Mouse (Mus musculus) liver, embryonic 11.5 days (tissue): ENCODE measurements around the gene Il17ra. TPM values are rescaled to one million over a fixed set of nuclear protein-coding genes. Genes with fewer than 3 reads are reported as not detected.
A peak's percentile ranks its signal among the peaks of the same experiment; 100 is the strongest.

ENCODE experiments used
- ATAC-seq: fragments of 200-750 bp; cut with Nextera tagmentation; replicated peaks from 2 replicates; pipeline ENCODE4 v1.8.0; 2017; ENCODE audit warnings: moderate number of reproducible peaks, mild to moderate bottlenecking, moderate TSS enrichment, moderate library complexity; ENCODE audit not compliant: low FRiP score
- DNase-seq: peaks from one replicate; pipeline ENCODE4 v3.0.0-alpha.2; 2017; ENCODE audit warnings: low spot score
- H3K27ac ChIP-seq: fragments of 300-500 bp; sonication (generic); 2 replicates; pipeline ENCODE4 v1.5.1; 2014; ENCODE audit warnings: mild to moderate bottlenecking, low read depth, low read length, control low read depth
- H3K27me3 ChIP-seq: fragments of 300-500 bp; sonication (generic); replicated peaks from 2 replicates; pipeline ENCODE4 v1.6.1; 2014; ENCODE audit warnings: low read length, mixed read lengths; ENCODE audit not compliant: control insufficient read depth, insufficient read depth
- H3K36me3 ChIP-seq: fragments of 300-500 bp; sonication (generic); 2 replicates; pipeline ENCODE4 v1.6.1; 2014; ENCODE audit warnings: mild to moderate bottlenecking, low read length, moderate library complexity, mixed read lengths; ENCODE audit not compliant: control insufficient read depth, insufficient read depth
- H3K4me1 ChIP-seq: fragments of 300-500 bp; sonication (generic); replicated peaks from 2 replicates; pipeline ENCODE4 v1.6.1; 2014; ENCODE audit warnings: low read length, mixed read lengths; ENCODE audit not compliant: control insufficient read depth, insufficient read depth
- H3K4me2 ChIP-seq: fragments of 300-500 bp; sonication (generic); 2 replicates; pipeline ENCODE4 v1.6.1; 2014; ENCODE audit warnings: mild to moderate bottlenecking, control low read depth, moderate library complexity
- H3K4me3 ChIP-seq: fragments of 300-500 bp; sonication (generic); 2 replicates; pipeline ENCODE4 v1.5.1; 2014; ENCODE audit warnings: low read depth, low read length, control low read depth
- H3K9ac ChIP-seq: fragments of 300-500 bp; sonication (generic); 2 replicates; pipeline ENCODE4 v1.6.1; 2014; ENCODE audit warnings: low read depth, low read length, control low read depth
- H3K9me3 ChIP-seq: fragments of 300-500 bp; sonication (generic); 2 replicates; pipeline ENCODE4 v1.6.1; 2016; ENCODE audit warnings: low read length, inconsistent platforms, mixed read lengths; ENCODE audit not compliant: control insufficient read depth
- WGBS: fragments of 180-500 bp; shearing (Covaris S2); extraction: QIAGEN DNeasy Blood & Tissue Kit; methylation state at CpG from one replicate; pipeline ENCODE4 v1.1.7; 2014; 5-methylcytosine and 5-hydroxymethylcytosine counted together
- polyA plus RNA-seq: library from polyadenylated mRNA; unstranded; fragments of >200 nt; fragmentation: Nextera tagmentation; extraction: Ambion mirVana; gene quantifications from 2 replicates; pipeline ENCODE4 v1.2.1, GENCODE M21; 2014

The Il17ra gene
- polyA plus RNA-seq, 1 experiment from 2014 or later, result 6.8 TPM

DNA sequence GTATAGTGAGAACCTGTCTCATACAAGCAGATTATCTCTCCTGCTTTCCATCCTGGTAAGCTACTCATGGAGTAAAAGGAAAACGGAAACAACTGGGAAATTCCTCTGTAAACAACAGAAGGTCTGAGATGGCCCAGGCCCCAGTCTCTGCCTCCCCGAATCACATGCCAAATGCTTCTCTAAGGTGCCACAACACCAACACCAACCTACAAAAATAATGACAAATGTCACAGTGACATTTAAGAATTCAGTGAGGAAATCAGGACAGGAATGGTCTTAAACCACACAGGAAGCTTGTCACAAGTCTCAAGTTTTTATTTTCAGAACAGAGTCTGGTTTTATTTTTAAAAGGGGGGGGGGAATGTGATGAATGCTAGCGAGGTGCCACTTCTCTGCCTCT is 25.6 kb downstream of the Il17ra start:
- Histone ChIP-seq H3K4me2 (no peak overlapping the region), H3K9ac (no peak overlapping the region), H3K27me3 (peaks cover 28% of the 10 kb centered on the region), H3K36me3 (no peaks in the 10 kb centered on the region), H3K4me1 (peaks cover 17% of the 10 kb centered on the region), H3K27ac (no peak overlapping the region), H3K4me3 (no peak overlapping the region), H3K9me3 (no peaks in the 10 kb centered on the region)
- WGBS, result 49% methylated on average over 3 of the region's 3 CpGs
- ATAC-seq (no peak), DNase-seq (no peak)

GRCm38 (mm10) chr6:120489461-120489860 is 26.4 kb downstream of the Il17ra start:
- Histone ChIP-seq H3K4me3 (no peak overlapping the region), H3K27me3 (peaks cover 36% of the 10 kb centered on the region)

GRCm38 (mm10) chr6:120491064-120491463 is 28.0 kb downstream of the Il17ra start:
- 69% methylated on average over 7 of the region's 7 CpGs for WGBS
- Histone ChIP-seq H3K4me1 (peaks cover 22% of the 10 kb centered on the region), H3K9me3 (no peaks in the 10 kb centered on the region), H3K4me3 (no peak overlapping the region), H3K4me2 (no peak overlapping the region), H3K27me3 (peaks cover 45% of the 10 kb centered on the region), H3K36me3 (no peaks in the 10 kb centered on the region), H3K27ac (no peak overlapping the region), H3K9ac (no peak overlapping the region)
- ATAC-seq (no peak), DNase-seq (no peak)

More at GRCm38 (mm10) chr6:120489461-120489860, 26.4 kb downstream of the Il17ra start:
- Histone ChIP-seq H3K36me3 (no peaks in the 10 kb centered on the region), H3K27ac (no peak overlapping the region), H3K4me2 (no peak overlapping the region), H3K9me3 (no peaks in the 10 kb centered on the region), H3K4me1 (peaks cover 22% of the 10 kb centered on the region), H3K9ac (no peak overlapping the region)
- ATAC-seq, result no peak
- 56% methylated on average over 2 of the region's 2 CpGs for WGBS
- no peak for DNase-seq

DNA sequence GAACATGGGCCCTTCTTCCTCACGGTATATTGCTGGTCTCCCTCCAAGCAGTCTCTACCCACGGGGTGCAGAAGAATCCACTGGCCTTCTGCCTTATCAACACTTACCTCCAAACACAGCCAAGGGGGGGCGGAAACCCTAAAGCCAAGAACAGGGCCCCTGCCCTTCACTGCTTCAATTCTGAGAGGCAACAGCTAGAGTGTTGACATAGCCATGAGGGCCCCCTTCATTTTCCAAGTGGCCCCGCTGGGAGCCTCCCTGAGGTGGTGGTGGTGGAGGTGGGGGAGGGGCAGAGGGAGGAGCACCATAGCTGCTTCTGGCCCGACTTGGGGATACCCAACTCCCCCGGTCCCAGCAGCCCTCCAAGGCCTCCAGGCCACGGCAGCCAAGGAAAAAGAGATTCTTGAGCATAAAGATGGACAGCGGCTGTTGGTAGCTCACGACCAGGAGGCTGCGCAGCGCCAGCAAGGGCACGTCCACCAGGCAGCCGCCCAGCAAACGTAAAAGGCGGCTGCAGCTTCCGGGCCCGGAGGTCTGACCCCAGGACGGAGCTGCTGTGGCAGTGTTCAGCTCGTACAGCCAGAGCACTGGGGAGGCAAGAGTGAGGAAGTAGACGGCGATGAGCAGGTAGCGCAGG is 28.9 kb downstream of the Il17ra start:
- H3K27me3 ChIP-seq, result peaks cover 45% of the 10 kb centered on the region
- peaks cover 22% of the 10 kb centered on the region for H3K4me1 ChIP-seq
- H3K9ac ChIP-seq, result no peak overlapping the region
- H3K36me3 ChIP-seq, result no peaks in the 10 kb centered on the region
- H3K27ac ChIP-seq, result no peak overlapping the region
- H3K4me3 ChIP-seq, result peak overlapping the region; percentile 66
- no peak; the same call in 1 of the 2 replicates for ATAC-seq
- 12% methylated on average over 22 of the region's 22 CpGs for WGBS
- H3K9me3 ChIP-seq, result no peaks in the 10 kb centered on the region
- peak overlapping the region; percentile 96 for H3K4me2 ChIP-seq
- no peak for DNase-seq

DNA sequence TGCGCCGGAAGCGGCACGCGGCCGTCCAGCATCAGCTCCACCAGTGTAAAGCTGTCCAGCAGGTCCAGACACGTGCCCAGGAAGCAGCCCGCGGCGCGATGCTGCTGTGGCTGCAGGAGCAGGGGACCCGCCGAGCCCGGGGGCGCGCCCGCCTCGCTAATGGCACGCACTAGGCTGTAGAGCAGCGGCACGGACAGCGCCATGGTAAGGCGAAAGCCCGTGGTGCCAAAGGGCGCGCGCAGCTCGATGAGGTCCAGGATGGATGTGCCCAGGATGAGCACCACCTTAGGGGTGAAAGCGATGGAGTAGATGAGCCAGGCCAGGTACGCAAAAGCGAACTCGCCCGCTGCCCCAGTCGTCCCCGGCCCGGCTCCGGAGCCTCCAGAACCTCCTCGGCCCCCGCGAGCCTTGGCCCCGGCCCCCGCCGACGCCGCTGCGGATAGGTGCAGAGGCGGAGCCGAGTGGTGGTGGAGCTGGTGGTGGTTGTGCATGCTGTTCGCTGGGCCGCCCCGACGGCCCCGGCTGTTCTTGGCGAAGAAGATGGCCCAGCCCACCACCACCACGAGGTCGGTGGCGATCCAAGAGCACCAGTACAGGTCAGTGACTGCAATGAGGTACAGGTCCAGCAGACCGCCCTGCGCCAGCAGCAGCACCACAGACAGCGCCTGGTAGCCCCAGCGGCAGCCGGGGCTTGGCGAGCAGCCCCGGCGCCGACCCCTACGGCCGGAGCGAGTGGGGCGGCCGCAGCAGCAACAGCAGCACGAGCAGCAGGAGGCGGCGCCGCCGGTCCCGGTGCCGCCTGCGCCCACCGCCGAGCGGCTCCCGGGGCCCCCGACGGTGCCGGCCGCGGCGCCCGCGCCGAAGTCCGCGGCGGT is 29.7 kb downstream of the Il17ra start:
- Histone ChIP-seq H3K27ac (no peak overlapping the region), H3K36me3 (no peaks in the 10 kb centered on the region), H3K9me3 (no peaks in the 10 kb centered on the region), H3K4me1 (peaks cover 22% of the 10 kb centered on the region), H3K4me3 (peak overlapping the region; percentile 66), H3K4me2 (peak overlapping the region; percentile 96), H3K9ac (peak overlapping the region; percentile 40), H3K27me3 (peaks cover 45% of the 10 kb centered on the region)
- WGBS, result 2% methylated on average over 89 of the region's 95 CpGs
- DNase-seq (peak; percentile 66), ATAC-seq (peak; percentile 33; the same call in 1 of the 2 replicates)

GRCm38 (mm10) chr6:120493374-120494181 is 30.5 kb downstream of the Il17ra start, which contains the start of gene Tmem121b:
TSS of gene Tmem121b (minus strand) at chr6:120493807.
- Histone ChIP-seq H3K27ac (no peak within 1 kb of the TSS), H3K4me2 (peak within 1 kb of the TSS; percentile 96), H3K9me3 (no peaks in the 10 kb centered on the region), H3K36me3 (no peaks in the 10 kb centered on the region), H3K9ac (peak within 1 kb of the TSS; percentile 40), H3K4me1 (peaks cover 22% of the 10 kb centered on the region), H3K4me3 (peak within 1 kb of the TSS; percentile 66), H3K27me3 (peaks cover 45% of the 10 kb centered on the region)
- peak; percentile 74 for DNase-seq
- peak; percentile 30; the same call in 1 of the 2 replicates for ATAC-seq
- 1% methylated on average over 76 of the region's 84 CpGs for WGBS

GRCm38 (mm10) chr6:120496544-120496943 is 33.5 kb downstream of the Il17ra start:
- H3K27me3 ChIP-seq, result peaks cover 38% of the 10 kb centered on the region
- WGBS, result 69% methylated on average over 3 of the region's 3 CpGs
- ATAC-seq, result no peak

DNA sequence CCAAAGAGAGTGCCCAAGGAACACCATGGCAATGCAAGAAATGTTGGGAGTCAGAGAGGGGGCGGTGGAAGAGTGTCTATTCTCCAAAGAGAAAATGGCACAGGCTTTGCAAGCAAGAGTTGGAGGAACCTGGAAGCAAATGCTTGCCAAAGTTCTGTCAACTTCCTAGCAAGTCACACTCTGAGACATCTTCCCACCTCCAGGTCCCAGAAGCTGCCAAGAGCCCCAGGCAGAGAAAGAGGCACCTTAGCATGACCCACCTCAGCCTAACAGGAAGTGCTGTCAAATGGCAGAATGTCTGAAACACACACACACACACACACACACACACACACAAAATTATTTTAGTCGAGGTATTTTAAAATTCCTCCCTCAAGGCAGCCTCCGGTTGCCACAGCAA is 41.0 kb downstream of the Il17ra start:
- Histone ChIP-seq H3K27ac (no peak overlapping the region), H3K36me3 (no peaks in the 10 kb centered on the region), H3K4me3 (no peak overlapping the region), H3K9ac (no peak overlapping the region), H3K4me2 (no peak overlapping the region), H3K4me1 (no peaks in the 10 kb centered on the region), H3K27me3 (no peaks in the 10 kb centered on the region), H3K9me3 (peaks cover 4% of the 10 kb centered on the region; the same call in 1 of the 2 replicates)
- DNase-seq (no peak), ATAC-seq (no peak)
- WGBS, result 71% methylated on average over 3 of the region's 3 CpGs

More at GRCm38 (mm10) chr6:120496544-120496943, 33.5 kb downstream of the Il17ra start:
- Histone ChIP-seq H3K4me1 (peaks cover 22% of the 10 kb centered on the region), H3K4me3 (no peak overlapping the region), H3K27ac (no peak overlapping the region), H3K9me3 (peaks cover 4% of the 10 kb centered on the region; the same call in 1 of the 2 replicates), H3K4me2 (no peak overlapping the region), H3K9ac (no peak overlapping the region), H3K36me3 (no peaks in the 10 kb centered on the region)
- no peak for DNase-seq
